Mouse (Mus musculus): ENCODE measurements around the gene Grip1.

- TF ChIP-seq CTCF (IDR thresholded peaks at IDR 0.05) (no peak), POLR2A (IDR thresholded peaks at IDR 0.05; ENCODE audit: insufficient read depth, low read depth, low read length) (no peak), EP300 (IDR thresholded peaks at IDR 0.05; ENCODE audit: insufficient read depth, low read depth, low read length) (no peak)
These were observed 362.4 kb downstream of the Grip1 start for GRCm38 (mm10) chr10:119816001-119816400.
